Mouse (Mus musculus): ENCODE measurements around the gene Actr8.

DNA sequence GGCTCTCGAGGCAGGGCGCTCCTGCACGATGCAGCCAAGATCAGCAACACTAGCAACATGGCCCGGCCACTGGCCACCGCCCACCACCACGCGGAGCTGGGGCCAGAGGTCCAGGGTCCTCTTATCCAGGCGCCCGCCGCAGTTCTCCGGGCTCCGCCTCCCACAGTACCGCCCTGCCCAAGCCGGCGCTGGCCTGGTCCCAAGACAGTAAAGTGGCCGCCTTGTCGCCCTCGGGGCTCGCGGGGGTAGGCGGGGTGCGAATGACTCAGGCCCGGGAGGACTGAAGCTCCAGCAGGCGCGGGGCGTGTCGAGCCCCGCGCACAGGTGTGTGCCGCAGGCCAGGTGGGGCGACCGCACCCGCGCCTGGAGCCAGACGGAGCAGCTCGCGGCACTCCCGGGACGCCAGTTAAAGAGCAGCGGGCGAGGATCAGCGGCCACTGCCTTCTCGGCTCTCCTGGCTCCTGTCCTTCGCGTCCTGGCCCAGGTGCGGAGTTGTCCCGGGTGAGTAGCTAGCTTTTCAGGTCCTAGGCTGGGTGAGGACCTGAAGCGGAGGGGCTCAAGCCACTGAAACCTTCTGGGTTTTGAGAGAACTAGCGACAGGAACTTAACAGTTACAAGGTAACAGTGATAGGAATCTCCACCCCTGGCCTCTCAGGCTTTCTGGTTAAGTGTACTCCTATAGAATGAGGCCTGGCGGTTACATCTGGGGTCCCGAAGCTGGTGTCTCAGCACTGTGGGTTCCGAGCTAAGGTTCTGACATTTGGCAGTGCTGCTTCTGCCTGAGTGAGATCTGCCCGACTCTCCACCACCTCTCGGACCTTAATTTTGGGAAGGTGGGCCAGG lies 30.8 kb downstream of the Actr8 start, which contains the start of the genes Il17rb and Chdh:
- no peak for TF ChIP-seq CTCF (IDR thresholded peaks at IDR 0.05)
- no peak for TF ChIP-seq POLR2A (IDR thresholded peaks at IDR 0.05; ENCODE audit: insufficient read depth, low read depth, low read length)

Measured in heart, adult 2 months (tissue).